Mouse (Mus musculus) embryonic facial prominence, embryonic 12.5 days (tissue): ENCODE results near the gene Radil. TPM values are rescaled to one million over a fixed set of nuclear protein-coding genes. Genes with fewer than 3 reads are reported as not detected.
A peak's percentile ranks its signal among the peaks of the same experiment; 100 is the strongest.

Experiments used
- ATAC-seq: fragments of 200-750 bp; cut with Nextera tagmentation; 2 replicates; pipeline ENCODE4 v1.8.0; 2017; ENCODE audit not compliant: insufficient number of reproducible peaks, insufficient read depth, low FRiP score, low TSS enrichment
- H3K27ac ChIP-seq: fragments of 300-500 bp; sonication (generic); 2 replicates; pipeline ENCODE4 v1.5.1; 2016; ENCODE audit warnings: mild to moderate bottlenecking
- H3K27me3 ChIP-seq: fragments of 300-500 bp; sonication (generic); 2 replicates; pipeline ENCODE4 v1.6.1; 2016; ENCODE audit warnings: mild to moderate bottlenecking, moderate library complexity
- H3K36me3 ChIP-seq: fragments of 300-500 bp; sonication (generic); 2 replicates; pipeline ENCODE4 v1.6.1; 2016; ENCODE audit warnings: mild to moderate bottlenecking
- H3K4me1 ChIP-seq: fragments of 300-500 bp; sonication (generic); 2 replicates; pipeline ENCODE4 v1.6.1; 2016
- H3K4me2 ChIP-seq: fragments of 300-500 bp; sonication (generic); replicated peaks from 2 replicates; pipeline ENCODE4 v1.6.1; 2016; ENCODE audit warnings: mild to moderate bottlenecking, moderate library complexity
- H3K4me3 ChIP-seq: fragments of 300-500 bp; sonication (generic); 2 replicates; pipeline ENCODE4 v1.5.1; 2016; ENCODE audit warnings: mild to moderate bottlenecking
- H3K9ac ChIP-seq: fragments of 300-500 bp; sonication (generic); 2 replicates; pipeline ENCODE4 v1.6.1; 2016; ENCODE audit warnings: mild to moderate bottlenecking, moderate library complexity
- H3K9me3 ChIP-seq: fragments of 300-500 bp; sonication (generic); 2 replicates; pipeline ENCODE4 v1.6.1; 2016; ENCODE audit warnings: mild to moderate bottlenecking, moderate library complexity
- WGBS: fragments of 180-500 bp; shearing (Covaris S2); methylation state at CpG from one replicate; pipeline ENCODE4 v1.1.7; 2016; 5-methylcytosine and 5-hydroxymethylcytosine counted together
- polyA plus RNA-seq: library from polyadenylated mRNA; unstranded; fragments of >200 nt; fragmentation: Nextera tagmentation; extraction: Ambion mirVana; gene quantifications from 2 replicates; pipeline ENCODE4 v1.2.1, GENCODE M21; 2016

Gene Radil
- polyA plus RNA-seq, 1 experiment from 2014 or later = 6.9 TPM

- Histone ChIP-seq H3K4me1 (peaks cover 55% of the 10 kb centered on the region), H3K9ac (0 out of 2 replicates have a peak overlapping the region, but pooled peaks have one; percentile 2), H3K36me3 (peaks cover 17% of the 10 kb centered on the region), H3K27me3 (no peaks in the 10 kb centered on the region), H3K9me3 (peaks cover 5% of the 10 kb centered on the region; the same call in 1 of the 2 replicates), H3K4me2 (peak overlapping the region; percentile 56), H3K4me3 (peak overlapping the region; percentile 28), H3K27ac (peak overlapping the region; percentile 90)
- WGBS = 1% methylated on average over 19 of the region's 19 CpGs
- peak; percentile 92 for ATAC-seq
Observed at GRCm38 (mm10) chr5:142440451-142441147, 110.3 kb downstream of the Radil start.

GRCm38 (mm10) chr5:142439911-142440432, 110.9 kb downstream of the Radil start:
- peaks cover 49% of the 10 kb centered on the region for H3K4me1 ChIP-seq
- peak overlapping the region; percentile 28 for H3K4me3 ChIP-seq
- H3K9ac ChIP-seq = no peak overlapping the region
- no peaks in the 10 kb centered on the region for H3K27me3 ChIP-seq
- H3K27ac ChIP-seq = peak overlapping the region; percentile 90
- peaks cover 23% of the 10 kb centered on the region for H3K36me3 ChIP-seq
- WGBS = 2% methylated on average over 12 of the region's 12 CpGs
- peaks cover 5% of the 10 kb centered on the region; the same call in 1 of the 2 replicates for H3K9me3 ChIP-seq
- peak overlapping the region; percentile 56 for H3K4me2 ChIP-seq
- ATAC-seq = peak; percentile 25

DNA sequence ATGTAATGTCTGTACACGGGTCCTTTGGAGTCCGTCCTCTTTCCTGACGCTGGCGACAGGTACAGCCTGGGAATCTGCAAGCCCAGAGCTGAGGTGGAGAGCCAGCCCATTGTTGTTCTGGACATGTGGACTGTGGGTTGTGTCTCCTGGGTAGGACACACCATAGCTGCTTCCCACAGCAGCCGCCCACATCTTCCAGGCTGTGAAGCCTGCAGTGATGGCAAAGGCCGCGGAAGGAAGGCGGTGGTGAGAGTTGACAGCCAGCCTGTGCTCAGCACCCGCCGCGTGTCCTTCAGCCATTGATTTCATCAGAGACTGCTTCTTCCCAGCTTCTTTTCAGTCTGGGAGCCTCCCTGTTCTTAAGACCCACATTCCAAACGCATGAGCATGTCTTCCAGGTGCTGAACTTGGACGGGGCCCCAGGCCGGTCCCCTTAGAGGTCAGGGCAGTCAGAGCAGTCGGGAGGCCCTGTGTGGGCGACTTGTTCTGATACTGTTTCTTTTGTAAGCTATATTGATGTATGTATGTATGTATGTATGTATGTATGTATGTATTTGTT, 112.4 kb downstream of the Radil start:
- peaks cover 5% of the 10 kb centered on the region; the same call in 1 of the 2 replicates for H3K9me3 ChIP-seq
- H3K4me2 ChIP-seq = no peak overlapping the region
- no peak overlapping the region for H3K4me3 ChIP-seq
- no peaks in the 10 kb centered on the region for H3K27me3 ChIP-seq
- H3K36me3 ChIP-seq = peaks cover 24% of the 10 kb centered on the region
- peaks cover 46% of the 10 kb centered on the region for H3K4me1 ChIP-seq
- no peak overlapping the region for H3K9ac ChIP-seq
- no peak for ATAC-seq
- WGBS = 86% methylated on average over 16 of the region's 16 CpGs
- H3K27ac ChIP-seq = no peak overlapping the region

DNA sequence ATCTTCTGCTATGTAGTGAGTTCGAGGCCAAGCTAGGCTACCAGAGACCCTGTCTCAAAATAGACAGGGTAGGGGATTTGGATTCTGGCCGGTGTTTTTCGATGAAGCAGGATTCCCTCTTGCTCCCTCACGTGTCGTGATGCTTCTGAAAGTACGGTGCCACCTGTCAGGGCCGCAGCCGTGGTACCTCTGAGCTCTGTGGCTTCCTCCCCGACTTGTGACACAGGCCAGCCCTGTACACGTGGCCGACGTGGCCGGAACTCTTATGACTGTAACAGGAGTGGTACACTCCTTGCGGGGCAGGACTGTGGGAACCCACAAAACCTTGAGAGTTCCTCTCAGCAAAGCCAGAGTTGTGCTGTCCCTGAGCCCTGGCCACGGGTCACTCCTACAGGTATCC, 115.2 kb downstream of the Radil start:
- 96% methylated on average over 15 of the region's 15 CpGs for WGBS
- H3K36me3 ChIP-seq = peaks cover 24% of the 10 kb centered on the region
- H3K27me3 ChIP-seq = no peaks in the 10 kb centered on the region
- H3K4me3 ChIP-seq = no peak overlapping the region
- H3K9ac ChIP-seq = no peak overlapping the region
- H3K27ac ChIP-seq = no peak overlapping the region
- no peak for ATAC-seq
- H3K9me3 ChIP-seq = peaks cover 5% of the 10 kb centered on the region; the same call in 1 of the 2 replicates
- H3K4me1 ChIP-seq = peaks cover 41% of the 10 kb centered on the region
- no peak overlapping the region for H3K4me2 ChIP-seq

Other genes starting within 250 kb of the Radil start
- 7.0 and 8.4 TPM in 2 replicates for gene Foxk1, start 149.6 kb downstream of the Radil start, polyA plus RNA-seq
- 10.8 and 12.4 TPM in 2 replicates for gene Ap5z1, start 87.2 kb downstream of the Radil start, polyA plus RNA-seq
- 0.17 and 0.36 TPM in 2 replicates for gene Papolb, start 21.0 kb downstream of the Radil start, polyA plus RNA-seq
- gene Mmd2, start 57.7 kb upstream of the Radil start, polyA plus RNA-seq = 5.1 and 6.0 TPM in 2 replicates
- gene Wipi2, start 76.6 kb upstream of the Radil start, polyA plus RNA-seq = 67.2 and 73.4 TPM in 2 replicates
- 15.7 and 19.0 TPM in 2 replicates for gene Slc29a4, start 141.4 kb upstream of the Radil start, polyA plus RNA-seq